Mouse (Mus musculus): ENCODE measurements at regions not wholly inside any gene's neighbourhood (a gene's known extent, or its start where the extent isn't known, plus 50 kb on each side); places are given as distances from the start of the nearest gene placed in this dataset.

- no peak for TF ChIP-seq GATA1 (IDR thresholded peaks at IDR 0.05; ENCODE audit: borderline replicate concordance, low read length)
- TF ChIP-seq FLI1 (IDR thresholded peaks at IDR 0.05; ENCODE audit: low read length) = no peak
Observed at GRCm38 (mm10) chr5:132660036-132660435, 116.9 kb upstream of the Auts2 start.

All from megakaryocyte, embryonic 14.5 days (primary cell).